Mouse (Mus musculus): Measurements from ENCODE around the gene Ifitm3. TPM values are rescaled to one million over a fixed set of nuclear protein-coding genes. Genes with fewer than 3 reads are reported as not detected.

Gene Ifitm3
- total RNA-seq, 1 experiment = 353 TPM

- no peaks in the 10 kb centered on the region for H3K9me3 ChIP-seq (ENCODE audit: control insufficient read depth, insufficient read depth, low read depth, low read length)
- H3K9ac ChIP-seq (ENCODE audit: insufficient read depth, low read depth, low read length, poor library complexity, severe bottlenecking) = no peak overlapping the region
- no peaks in the 10 kb centered on the region for H3K36me3 ChIP-seq (ENCODE audit: control insufficient read depth, insufficient read depth, low read length, poor library complexity, severe bottlenecking)
- H3K27ac ChIP-seq (ENCODE audit: insufficient read depth, low read depth, low read length, poor library complexity, severe bottlenecking) = no peak overlapping the region
- TF ChIP-seq HCFC1 (IDR thresholded peaks at IDR 0.05; ENCODE audit: borderline replicate concordance, insufficient read depth, low read length) = no peak
- TF ChIP-seq MAFK (IDR thresholded peaks at IDR 0.05; ENCODE audit: insufficient read depth, low read depth, low read length) = no peak
- TF ChIP-seq CHD2 (IDR thresholded peaks at IDR 0.05; ENCODE audit: low read depth, low read length) = no peak
- no peak for TF ChIP-seq ZNF384 (IDR thresholded peaks at IDR 0.05; ENCODE audit: low read depth, low read length)
- TF ChIP-seq ZC3H11A (IDR thresholded peaks at IDR 0.05; ENCODE audit: borderline replicate concordance, low read depth, low read length) = no peak
- in situ Hi-C loops (cut with MboI; ENCODE audit: low sequenced_read_pairs in 2 of 2, unreplicated experiment in 2 of 2) = no loop called here
- no peak for DNase-seq (ENCODE audit: low read depth, low spot score)
- H3K4me3 ChIP-seq (ENCODE audit: insufficient read depth in 1 of 2, low read depth in 1 of 2, low read length in 2 of 2, poor library complexity in 1 of 2, severe bottlenecking in 1 of 2) = no peak overlapping the region
- H3K4me1 ChIP-seq (ENCODE audit: control insufficient read depth in 2 of 2, insufficient read depth in 2 of 2, low read length in 2 of 2, poor library complexity in 1 of 2) = peaks cover 6 to 20% of the 10 kb centered on the region in 2 experiments; a peak in 2 of 4 replicates
Observed at GRCm38 (mm10) chr7:141030390-141030789, 19.8 kb upstream of the Ifitm3 start.

GRCm38 (mm10) chr7:141028831-141029230, 18.3 kb upstream of the Ifitm3 start, which contains the start of gene Gm17387:
Gm17387 (plus strand) TSS chr7:141029131.
- TF ChIP-seq ZC3H11A (IDR thresholded peaks at IDR 0.05; ENCODE audit: borderline replicate concordance, low read depth, low read length) (no peak), HCFC1 (IDR thresholded peaks at IDR 0.05; ENCODE audit: borderline replicate concordance, insufficient read depth, low read length) (no peak), ZNF384 (IDR thresholded peaks at IDR 0.05; ENCODE audit: low read depth, low read length) (no peak), MAFK (IDR thresholded peaks at IDR 0.05; ENCODE audit: insufficient read depth, low read depth, low read length) (no peak), CHD2 (IDR thresholded peaks at IDR 0.05; ENCODE audit: low read depth, low read length) (no peak)
- no peaks in the 10 kb centered on the region for H3K9me3 ChIP-seq (ENCODE audit: control insufficient read depth, insufficient read depth, low read depth, low read length)
- H3K4me1 ChIP-seq (ENCODE audit: control insufficient read depth in 2 of 2, insufficient read depth in 2 of 2, low read length in 2 of 2, poor library complexity in 1 of 2) = peaks cover 6 to 18% of the 10 kb centered on the region in 2 experiments; a peak in 2 of 4 replicates
- no peak for DNase-seq (ENCODE audit: low read depth, low spot score)
- in situ Hi-C loops (cut with MboI; ENCODE audit: low sequenced_read_pairs in 2 of 2, unreplicated experiment in 2 of 2) = no loop called here
- H3K27ac ChIP-seq (ENCODE audit: insufficient read depth, low read depth, low read length, poor library complexity, severe bottlenecking) = no peak within 1 kb of the TSS
- no peak within 1 kb of the TSS for H3K9ac ChIP-seq (ENCODE audit: insufficient read depth, low read depth, low read length, poor library complexity, severe bottlenecking)
- no peaks in the 10 kb centered on the region for H3K36me3 ChIP-seq (ENCODE audit: control insufficient read depth, insufficient read depth, low read length, poor library complexity, severe bottlenecking)
- no peak within 1 kb of the TSS for H3K4me3 ChIP-seq (ENCODE audit: insufficient read depth in 1 of 2, low read depth in 1 of 2, low read length in 2 of 2, poor library complexity in 1 of 2, severe bottlenecking in 1 of 2)

GRCm38 (mm10) chr7:141026740-141027098, 16.1 kb upstream of the Ifitm3 start:
- H3K4me3 ChIP-seq (ENCODE audit: insufficient read depth in 1 of 2, low read depth in 1 of 2, low read length in 2 of 2, poor library complexity in 1 of 2, severe bottlenecking in 1 of 2) = no peak overlapping the region
- H3K9me3 ChIP-seq (ENCODE audit: control insufficient read depth, insufficient read depth, low read depth, low read length) = no peaks in the 10 kb centered on the region
- in situ Hi-C loops (cut with MboI; ENCODE audit: low sequenced_read_pairs in 2 of 2, unreplicated experiment in 2 of 2) = no loop called here
- DNase-seq (ENCODE audit: low read depth, low spot score) = no peak
- H3K36me3 ChIP-seq (ENCODE audit: control insufficient read depth, insufficient read depth, low read length, poor library complexity, severe bottlenecking) = no peaks in the 10 kb centered on the region
- no peak overlapping the region; the same call in 1 of the 2 replicates for H3K9ac ChIP-seq (ENCODE audit: insufficient read depth, low read depth, low read length, poor library complexity, severe bottlenecking)
- no peak for TF ChIP-seq ZNF384 (IDR thresholded peaks at IDR 0.05; ENCODE audit: low read depth, low read length)
- TF ChIP-seq MAFK (IDR thresholded peaks at IDR 0.05; ENCODE audit: insufficient read depth, low read depth, low read length) = no peak
- no peak for TF ChIP-seq CHD2 (IDR thresholded peaks at IDR 0.05; ENCODE audit: low read depth, low read length)
- TF ChIP-seq ZC3H11A (IDR thresholded peaks at IDR 0.05; ENCODE audit: borderline replicate concordance, low read depth, low read length) = no peak
- TF ChIP-seq HCFC1 (IDR thresholded peaks at IDR 0.05; ENCODE audit: borderline replicate concordance, insufficient read depth, low read length) = no peak
- H3K4me1 ChIP-seq (ENCODE audit: control insufficient read depth in 2 of 2, insufficient read depth in 2 of 2, low read length in 2 of 2, poor library complexity in 1 of 2) = peaks cover 6 to 10% of the 10 kb centered on the region in 2 experiments; a peak in 2 of 4 replicates
- peak overlapping the region; percentile 54; the same call in 1 of the 2 replicates for H3K27ac ChIP-seq (ENCODE audit: insufficient read depth, low read depth, low read length, poor library complexity, severe bottlenecking)

GRCm38 (mm10) chr7:141026097-141026739, 15.6 kb upstream of the Ifitm3 start:
- no peak for TF ChIP-seq MAFK (IDR thresholded peaks at IDR 0.05; ENCODE audit: insufficient read depth, low read depth, low read length)
- TF ChIP-seq CHD2 (IDR thresholded peaks at IDR 0.05; ENCODE audit: low read depth, low read length) = no peak
- peak; percentile 44; the same call in 1 of the 2 replicates for TF ChIP-seq ZNF384 (IDR thresholded peaks at IDR 0.05; ENCODE audit: low read depth, low read length)
- TF ChIP-seq HCFC1 (IDR thresholded peaks at IDR 0.05; ENCODE audit: borderline replicate concordance, insufficient read depth, low read length) = no peak
- no peak for TF ChIP-seq ZC3H11A (IDR thresholded peaks at IDR 0.05; ENCODE audit: borderline replicate concordance, low read depth, low read length)
- peak overlapping the region; percentile 81; the same call in 1 of the 2 replicates for H3K27ac ChIP-seq (ENCODE audit: insufficient read depth, low read depth, low read length, poor library complexity, severe bottlenecking)
- no peak overlapping the region for H3K9ac ChIP-seq (ENCODE audit: insufficient read depth, low read depth, low read length, poor library complexity, severe bottlenecking)
- in situ Hi-C loops (cut with MboI; ENCODE audit: low sequenced_read_pairs in 2 of 2, unreplicated experiment in 2 of 2) = no loop called here
- H3K4me3 ChIP-seq (ENCODE audit: insufficient read depth in 1 of 2, low read depth in 1 of 2, low read length in 2 of 2, poor library complexity in 1 of 2, severe bottlenecking in 1 of 2) = no peak overlapping the region
- no peak for DNase-seq (ENCODE audit: low read depth, low spot score)
- no peaks in the 10 kb centered on the region for H3K9me3 ChIP-seq (ENCODE audit: control insufficient read depth, insufficient read depth, low read depth, low read length)
- peaks cover 6 to 14% of the 10 kb centered on the region in 2 experiments; a peak in 2 of 4 replicates for H3K4me1 ChIP-seq (ENCODE audit: control insufficient read depth in 2 of 2, insufficient read depth in 2 of 2, low read length in 2 of 2, poor library complexity in 1 of 2)
- no peaks in the 10 kb centered on the region for H3K36me3 ChIP-seq (ENCODE audit: control insufficient read depth, insufficient read depth, low read length, poor library complexity, severe bottlenecking)

Data from ES-E14 (cell line).